Mouse (Mus musculus) bone marrow macrophage, adult 2 months (primary cell): Measurements from ENCODE around the gene Poc1a.

Experiments used
- CTCF ChIP-seq: IDR thresholded peaks from 2 replicates; pipeline ENCODE4 v1.5.1; 2012; ENCODE audit warnings: low read depth, mild to moderate bottlenecking, low read length, moderate library complexity
- POLR2A ChIP-seq: IDR thresholded peaks from 2 replicates; pipeline ENCODE4 v1.6.1; 2012; ENCODE audit warnings: mild to moderate bottlenecking, low read depth, low read length, borderline replicate concordance

GRCm38 (mm10) chr9:106369801-106370485, 89.1 kb downstream of the Poc1a start:
- TF ChIP-seq CTCF: no peak
- no peak for TF ChIP-seq POLR2A
